Mouse (Mus musculus): ENCODE measurements around the gene Rnf151.

DNA sequence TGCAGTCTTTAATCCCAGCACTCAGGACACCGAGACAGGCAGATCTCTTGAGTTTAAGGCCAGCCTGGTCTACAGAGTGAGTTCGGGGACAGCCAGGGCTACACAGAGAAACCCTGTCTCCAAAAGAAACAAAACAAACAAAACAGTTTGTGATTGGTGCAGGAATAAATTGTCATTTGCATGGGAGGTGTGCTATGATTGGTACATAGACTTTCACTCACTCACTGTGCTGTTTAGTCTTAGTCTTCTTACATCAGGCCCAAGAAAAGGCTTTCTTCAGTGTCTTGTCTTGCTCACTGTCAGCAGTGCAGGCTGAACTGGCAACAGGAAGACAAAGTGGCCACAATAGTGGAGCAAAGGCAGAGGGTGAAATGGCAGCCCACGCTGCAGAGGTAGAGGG is 26.5 kb upstream of the Rnf151 start:
- TF ChIP-seq EP300 (IDR thresholded peaks at IDR 0.05) (no peak), CTCF (IDR thresholded peaks at IDR 0.05) (no peak)

Data from lung, postnatal 0 days (tissue).